Comparison of ENCODE assay signal across 8 mouse cellular contexts in genomic region chrX:144403526-144403925, GRCm38 (mm10).
DNase-seq lines count a peak whose midpoint lies in the region.

No protein-coding gene starts in this region.

- peak; percentile 57 for DNase-seq in 3T3-L1 (ENCODE audit: low read depth, low spot score)
- peak; percentile 54 for DNase-seq in NIH3T3 (ENCODE audit: low read depth)
- peak; percentile 42 for DNase-seq in cerebellum, adult 9-10 months
- peak; percentile 5 to 31 for DNase-seq in frontal cortex, postnatal 25 days (ENCODE audit: low spot score in 2 of 2)
- peak; percentile 23 for DNase-seq in kidney, postnatal 14 days
- peak; percentile 43 for DNase-seq in lung, postnatal 10 days
- DNase-seq in retina, adult 2 months (ENCODE audit: low read depth, low spot score), result peak; percentile 2
- DNase-seq in thymus, postnatal 36 days, result peak; percentile 28 to 30

Comparison
In these comparisons a context has a peak if more than half of its experiments do, and no peak if none do; other contexts are left out.
1. Peak in every context shown above with its lines: DNase-seq.
2. DNase-seq: peak in every context shown above with its lines; median percentile 57 in 3T3-L1; 54 in NIH3T3; 43 in lung, postnatal 10 days; 42 in cerebellum, adult 9-10 months; 29 in thymus, postnatal 36 days; 23 in kidney, postnatal 14 days; 18 in frontal cortex, postnatal 25 days; 2 in retina, adult 2 months.